Mouse (Mus musculus) midbrain, embryonic 11.5 days (tissue): Measurements from ENCODE around the gene Tmem260. TPM values are rescaled to one million over a fixed set of nuclear protein-coding genes. Genes with fewer than 3 reads are reported as not detected.

Experiments used
- ATAC-seq: fragments of 200-750 bp; cut with Nextera tagmentation; 2 replicates; pipeline ENCODE4 v1.8.0; 2017; ENCODE audit warnings: moderate TSS enrichment, moderate library complexity; ENCODE audit not compliant: low FRiP score
- DNase-seq: peaks from one replicate; pipeline ENCODE4 v3.0.0; 2015; ENCODE audit warnings: low spot score; ENCODE audit errors: missing footprints
- H3K27ac ChIP-seq: fragments of 300-500 bp; sonication (generic); 2 replicates; pipeline ENCODE4 v1.5.1; 2014; ENCODE audit warnings: low read depth, low read length
- H3K27me3 ChIP-seq: fragments of 300-500 bp; sonication (generic); 2 replicates; pipeline ENCODE4 v1.6.1; 2014; ENCODE audit warnings: mild to moderate bottlenecking, low read length, moderate library complexity, mixed read lengths; ENCODE audit not compliant: control insufficient read depth, insufficient read depth
- H3K36me3 ChIP-seq: fragments of 300-500 bp; sonication (generic); 2 replicates; pipeline ENCODE4 v1.6.1; 2014; ENCODE audit warnings: mild to moderate bottlenecking, low read length, moderate library complexity, mixed read lengths; ENCODE audit not compliant: control insufficient read depth, insufficient read depth
- H3K4me1 ChIP-seq: fragments of 300-500 bp; sonication (generic); 2 replicates; pipeline ENCODE4 v1.6.1; 2014; ENCODE audit warnings: low read length; ENCODE audit not compliant: control insufficient read depth, insufficient read depth
- H3K4me2 ChIP-seq: fragments of 300-500 bp; sonication (generic); 2 replicates; pipeline ENCODE4 v1.6.1; 2014; ENCODE audit warnings: mild to moderate bottlenecking, moderate library complexity
- H3K4me3 ChIP-seq: fragments of 300-500 bp; sonication (generic); 2 replicates; pipeline ENCODE4 v1.5.1; 2014; ENCODE audit warnings: low read depth, low read length
- H3K9ac ChIP-seq: fragments of 300-500 bp; sonication (generic); 2 replicates; pipeline ENCODE4 v1.6.1; 2014; ENCODE audit warnings: low read length
- H3K9me3 ChIP-seq: fragments of 300-500 bp; sonication (generic); 2 replicates; pipeline ENCODE4 v1.6.1; 2016; ENCODE audit warnings: low read length; ENCODE audit not compliant: control insufficient read depth
- WGBS: fragments of 180-500 bp; shearing (Covaris S2); extraction: QIAGEN DNeasy Blood & Tissue Kit; methylation state at CpG from one replicate; pipeline ENCODE4 v1.1.7; 2014; 5-methylcytosine and 5-hydroxymethylcytosine counted together
- polyA plus RNA-seq: library from polyadenylated mRNA; unstranded; fragments of >200 nt; fragmentation: Nextera tagmentation; extraction: Ambion mirVana; gene quantifications from 2 replicates; pipeline ENCODE4 v1.2.1, GENCODE M21; 2014

Gene Tmem260
- polyA plus RNA-seq, 1 experiment from 2014 or later, result 25.2 TPM

DNA sequence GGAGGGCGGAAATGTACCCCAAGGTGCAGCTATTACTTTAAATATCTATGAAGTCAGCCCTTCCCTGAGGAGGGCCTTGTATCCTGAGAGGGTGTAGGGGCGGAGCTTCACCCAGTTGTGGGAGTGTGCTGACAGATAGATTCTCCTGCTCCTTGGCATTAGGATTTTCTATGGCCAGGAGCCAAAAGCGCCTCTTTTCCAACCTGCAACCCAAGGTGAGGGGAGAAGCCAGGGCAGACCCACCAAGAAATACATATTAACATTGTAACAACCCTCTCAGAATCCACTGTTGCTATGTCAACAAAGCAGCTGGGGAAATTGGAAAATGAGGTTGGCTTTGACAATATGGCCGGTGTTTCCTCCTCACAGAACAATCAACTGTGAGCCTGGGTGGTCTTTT lies 107.3 kb downstream of the Tmem260 start:
- no peaks in the 10 kb centered on the region for H3K9me3 ChIP-seq
- ATAC-seq, result no peak
- H3K36me3 ChIP-seq, result no peaks in the 10 kb centered on the region
- no peaks in the 10 kb centered on the region for H3K4me1 ChIP-seq
- H3K9ac ChIP-seq, result no peak overlapping the region
- H3K4me3 ChIP-seq, result no peak overlapping the region
- no peak overlapping the region for H3K4me2 ChIP-seq
- WGBS, result 83% methylated on average over 4 of the region's 4 CpGs
- no peak for DNase-seq
- no peaks in the 10 kb centered on the region for H3K27me3 ChIP-seq
- H3K27ac ChIP-seq, result no peak overlapping the region

GRCm38 (mm10) chr14:48553754-48554153 lies 107.8 kb downstream of the Tmem260 start:
- 89% methylated on average over 9 of the region's 9 CpGs for WGBS
- DNase-seq, result no peak
- Histone ChIP-seq H3K4me2 (no peak overlapping the region), H3K4me1 (no peaks in the 10 kb centered on the region), H3K36me3 (no peaks in the 10 kb centered on the region), H3K27me3 (no peaks in the 10 kb centered on the region), H3K9me3 (no peaks in the 10 kb centered on the region), H3K4me3 (no peak overlapping the region), H3K9ac (no peak overlapping the region), H3K27ac (no peak overlapping the region)
- ATAC-seq, result no peak

DNA sequence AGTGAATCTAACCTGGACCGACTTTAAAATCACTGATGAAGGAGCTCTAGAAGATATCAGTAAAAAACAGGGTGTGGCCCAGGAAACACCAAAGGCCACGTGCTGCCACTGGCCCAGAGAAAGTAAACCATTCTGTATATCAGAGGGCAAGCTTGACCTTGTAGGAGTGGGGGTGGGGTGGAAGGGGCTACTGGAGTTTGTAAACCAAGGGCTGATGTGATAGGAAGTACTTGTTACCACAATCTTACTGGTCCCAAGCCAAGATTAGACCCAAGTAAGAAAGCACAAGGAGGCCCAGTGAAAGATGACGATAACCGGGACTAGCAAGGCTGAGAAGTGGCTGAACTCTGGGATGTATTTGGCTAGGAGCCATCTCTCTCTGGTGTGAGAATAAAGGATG lies 113.1 kb downstream of the Tmem260 start:
- Histone ChIP-seq H3K4me2 (no peak overlapping the region), H3K27me3 (no peaks in the 10 kb centered on the region), H3K36me3 (no peaks in the 10 kb centered on the region), H3K27ac (no peak overlapping the region), H3K9me3 (no peaks in the 10 kb centered on the region), H3K4me3 (no peak overlapping the region), H3K4me1 (no peaks in the 10 kb centered on the region), H3K9ac (no peak overlapping the region)
- DNase-seq, result no peak
- 84% methylated on average over 4 of the region's 4 CpGs for WGBS
- no peak for ATAC-seq

- no peaks in the 10 kb centered on the region for H3K36me3 ChIP-seq
- 0 out of 2 replicates have a peak, but pooled peaks have one; percentile 38 for ATAC-seq
- no peak for DNase-seq
- H3K4me2 ChIP-seq, result no peak overlapping the region
- no peak overlapping the region for H3K4me3 ChIP-seq
- no peaks in the 10 kb centered on the region for H3K4me1 ChIP-seq
- no peaks in the 10 kb centered on the region for H3K9me3 ChIP-seq
- H3K27me3 ChIP-seq, result no peaks in the 10 kb centered on the region
- H3K27ac ChIP-seq, result no peak overlapping the region
- no peak overlapping the region for H3K9ac ChIP-seq
- 80% methylated on average over 7 of the region's 7 CpGs for WGBS
Measured at GRCm38 (mm10) chr14:48559736-48560135, 113.8 kb downstream of the Tmem260 start.

DNA sequence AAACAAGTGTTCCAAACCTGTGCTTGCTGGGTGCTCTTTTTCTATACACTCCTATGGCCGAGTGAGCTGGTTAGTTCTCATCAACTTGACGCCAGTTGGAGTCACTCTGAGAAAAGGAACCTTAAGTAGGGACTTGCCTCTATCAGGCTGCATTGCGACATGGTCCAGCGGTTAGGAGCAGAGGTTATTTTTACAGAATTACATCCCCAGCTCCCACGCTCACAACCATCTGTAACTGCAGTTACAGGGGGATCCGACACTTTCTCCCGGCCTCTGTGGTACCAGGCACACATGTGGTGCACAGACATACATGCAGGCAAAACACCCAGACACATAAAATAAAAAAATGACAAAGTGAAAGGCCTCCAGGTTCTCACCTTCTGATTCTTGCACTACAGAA lies 120.7 kb downstream of the Tmem260 start:
- ATAC-seq (no peak), DNase-seq (no peak)
- H3K27ac ChIP-seq, result no peak overlapping the region
- no peaks in the 10 kb centered on the region for H3K27me3 ChIP-seq
- no peak overlapping the region for H3K4me2 ChIP-seq
- no peaks in the 10 kb centered on the region for H3K4me1 ChIP-seq
- no peak overlapping the region for H3K4me3 ChIP-seq
- H3K9me3 ChIP-seq, result no peaks in the 10 kb centered on the region
- H3K9ac ChIP-seq, result no peak overlapping the region
- no peaks in the 10 kb centered on the region for H3K36me3 ChIP-seq
- WGBS, result 75% methylated on average over 7 of the region's 7 CpGs

Other genes starting within 250 kb of the Tmem260 start
- 229 and 230 TPM in 2 replicates for gene Otx2, start 227.7 kb downstream of the Tmem260 start, polyA plus RNA-seq